Mouse (Mus musculus) heart, postnatal 0 days (tissue): ENCODE results near the gene Zfy2. TPM values are rescaled to one million over a fixed set of nuclear protein-coding genes. Genes with fewer than 3 reads are reported as not detected.

Experiments
- ATAC-seq: fragments of 200-750 bp; cut with Nextera tagmentation; 2 replicates; pipeline ENCODE4 v1.8.0; 2017; ENCODE audit warnings: low read depth, moderate number of reproducible peaks, moderate library complexity; ENCODE audit not compliant: insufficient read depth
- DNase-seq: peaks from one replicate; pipeline ENCODE4 v3.0.0-alpha.2; 2016; ENCODE audit warnings: low spot score
- H3K27ac ChIP-seq: fragments of 300-500 bp; sonication (generic); 2 replicates; pipeline ENCODE4 v1.5.1; 2014; ENCODE audit warnings: low read depth, mild to moderate bottlenecking
- H3K27me3 ChIP-seq: fragments of 300-500 bp; sonication (generic); 2 replicates; pipeline ENCODE4 v1.6.1; 2014; ENCODE audit warnings: low read length, mixed read lengths; ENCODE audit not compliant: control insufficient read depth, insufficient read depth
- H3K36me3 ChIP-seq: fragments of 300-500 bp; sonication (generic); replicated peaks from 2 replicates; pipeline ENCODE4 v1.6.1; 2014; ENCODE audit warnings: low read length, mixed read lengths; ENCODE audit not compliant: control insufficient read depth, insufficient read depth
- H3K4me1 ChIP-seq: fragments of 300-500 bp; sonication (generic); 2 replicates; pipeline ENCODE4 v1.6.1; 2014; ENCODE audit warnings: antibody characterized with exemption; ENCODE audit not compliant: control insufficient read depth, insufficient read depth
- H3K4me2 ChIP-seq: fragments of 300-500 bp; sonication (generic); 2 replicates; pipeline ENCODE4 v1.6.1; 2014; ENCODE audit warnings: low read depth, mild to moderate bottlenecking, low read length, moderate library complexity
- H3K4me3 ChIP-seq: fragments of 300-500 bp; sonication (generic); 2 replicates; pipeline ENCODE4 v1.5.1; 2014; ENCODE audit warnings: low read depth, low read length
- H3K9ac ChIP-seq: fragments of 300-500 bp; sonication (generic); replicated peaks from 2 replicates; pipeline ENCODE4 v1.6.1; 2014; ENCODE audit warnings: low read depth, low read length, mixed read lengths
- H3K9me3 ChIP-seq: fragments of 300-500 bp; sonication (generic); replicated peaks from 2 replicates; pipeline ENCODE4 v1.6.1; 2016; ENCODE audit warnings: low read length; ENCODE audit not compliant: control insufficient read depth
- CTCF ChIP-seq: IDR thresholded peaks from 2 replicates; pipeline ENCODE4 v1.5.1; 2016; ENCODE audit warnings: antibody characterized with exemption, control low read depth, low read depth
- EP300 ChIP-seq: IDR thresholded peaks from 2 replicates; pipeline ENCODE4 v1.6.1; 2016; ENCODE audit warnings: antibody characterized with exemption, low read depth
- WGBS: fragments of 180-500 bp; shearing (Covaris S2); extraction: QIAGEN DNeasy Blood & Tissue Kit; methylation state at CpG from one replicate; pipeline ENCODE4 v1.1.7; 2014; 5-methylcytosine and 5-hydroxymethylcytosine counted together
- polyA plus RNA-seq: library from polyadenylated mRNA; unstranded; fragments of >200 nt; fragmentation: Nextera tagmentation; extraction: Ambion mirVana; gene quantifications from 2 replicates; pipeline ENCODE4 v1.2.1, GENCODE M21; 2015
- total RNA-seq: library from RNA; depleted of rRNA; stranded (reverse); fragments of >200 nt; gene quantifications from 2 replicates; pipeline ENCODE4 v1.2.3, GENCODE M21; 2014; ENCODE audit warnings: low replicate concordance; rRNA removed

Gene Zfy2
- not detected in 2 replicates for total RNA-seq
- polyA plus RNA-seq: not detected in 2 replicates

- H3K4me2 ChIP-seq: no peak within 1 kb of the TSS
- H3K4me1 ChIP-seq: no peaks in the 10 kb centered on the region
- 43% methylated on average over 1 of the region's 2 CpGs for WGBS
- H3K27me3 ChIP-seq: no peaks in the 10 kb centered on the region
- TF ChIP-seq CTCF (no peak), EP300 (no peak)
- DNase-seq (no peak), ATAC-seq (no peak)
- H3K36me3 ChIP-seq: no peaks in the 10 kb centered on the region
- no peaks in the 10 kb centered on the region for H3K9me3 ChIP-seq
- H3K4me3 ChIP-seq: no peak within 1 kb of the TSS
- no peak within 1 kb of the TSS for H3K27ac ChIP-seq
- H3K9ac ChIP-seq: no peak within 1 kb of the TSS
Measured at GRCm38 (mm10) chrY:2170309-2170708, at the start of gene Zfy2. Zfy2 (minus strand) TSS chrY:2170409.
